Mouse (Mus musculus): ENCODE measurements around the gene Fancc. TPM values are rescaled to one million over a fixed set of nuclear protein-coding genes. Genes with fewer than 3 reads are reported as not detected.

Gene Fancc
- polyA plus RNA-seq, 1 experiment: 14.7 TPM

DNA sequence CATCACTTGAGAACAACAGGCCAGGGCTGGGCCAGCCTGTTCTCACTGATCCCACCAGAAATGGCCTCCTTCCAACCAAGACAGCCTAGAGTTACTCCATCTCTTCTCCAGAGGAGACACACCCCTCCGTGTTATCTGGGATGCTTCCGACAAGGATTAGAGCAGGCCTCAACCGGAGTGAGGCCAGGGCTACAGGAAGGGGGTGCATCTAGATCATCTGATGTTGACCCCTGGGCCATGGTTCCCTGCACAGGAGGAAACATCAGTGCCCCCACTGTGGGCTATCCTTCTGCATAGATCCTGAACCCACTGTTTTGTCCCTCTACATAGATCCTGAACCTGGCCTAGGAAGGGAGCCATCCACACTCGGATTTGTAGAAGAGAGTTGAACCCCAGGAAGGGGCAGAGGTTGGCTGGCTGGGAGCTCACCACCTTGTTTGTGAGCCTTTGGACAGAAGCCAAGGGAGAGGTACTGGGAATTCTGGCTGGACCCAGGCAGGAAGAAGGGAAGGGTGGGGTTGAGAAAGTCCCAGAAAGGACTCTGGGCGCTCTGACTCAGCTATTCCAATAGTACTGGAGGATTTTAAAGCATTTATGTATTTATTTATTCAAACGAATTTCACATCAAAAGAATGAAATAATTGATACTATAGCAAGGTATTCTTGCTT lies 192.8 kb downstream of the Fancc start:
- Histone ChIP-seq H3K36me3 (ENCODE audit: control insufficient read depth, insufficient read depth, low read length) (peaks cover 17% of the 10 kb centered on the region), H3K4me3 (ENCODE audit: control insufficient read depth, insufficient read depth, low read length) (no peak overlapping the region), H3K27ac (ENCODE audit: control insufficient read depth, insufficient read depth, low read length) (no peak overlapping the region), H3K4me1 (replicated peaks; ENCODE audit: control insufficient read depth, insufficient read depth, low read length) (peaks cover 10% of the 10 kb centered on the region), H3K27me3 (ENCODE audit: control insufficient read depth, insufficient read depth, low read length) (no peaks in the 10 kb centered on the region)
- WGBS: 91% methylated on average over 6 of the region's 6 CpGs
- DNase-seq: no peak
- TF ChIP-seq CTCF (IDR thresholded peaks at IDR 0.05; ENCODE audit: borderline replicate concordance, control insufficient read depth, extremely low read depth, insufficient read depth, low read length, poor library complexity) (no peak), POLR2A (IDR thresholded peaks at IDR 0.05; ENCODE audit: control insufficient read depth, extremely low read depth, insufficient read depth, low read length, poor library complexity) (no peak)

DNA sequence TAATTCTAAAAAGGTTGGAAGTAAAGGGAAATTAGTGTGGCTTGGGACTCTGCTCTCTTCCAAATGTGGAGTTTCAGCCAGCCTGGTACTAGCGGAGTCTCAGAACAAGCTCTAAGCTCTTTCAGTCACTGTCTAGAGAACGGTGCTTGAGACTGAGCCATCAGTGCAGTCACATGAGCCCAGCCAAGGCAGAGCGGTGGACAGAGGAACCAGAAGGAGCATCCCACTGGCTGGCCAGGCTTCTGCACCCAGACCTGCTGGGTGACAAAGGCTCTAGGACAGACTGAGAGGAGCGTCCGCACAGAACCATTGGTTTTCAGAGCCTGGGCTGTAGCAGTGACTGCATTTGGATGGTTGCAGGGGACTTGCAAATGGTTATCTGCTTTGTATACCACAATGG lies 194.7 kb downstream of the Fancc start:
- 98% methylated on average over 5 of the region's 5 CpGs for WGBS
- no peaks in the 10 kb centered on the region for H3K27me3 ChIP-seq (ENCODE audit: control insufficient read depth, insufficient read depth, low read length)
- peaks cover 23% of the 10 kb centered on the region for H3K36me3 ChIP-seq (ENCODE audit: control insufficient read depth, insufficient read depth, low read length)
- H3K4me3 ChIP-seq (ENCODE audit: control insufficient read depth, insufficient read depth, low read length): no peak overlapping the region
- TF ChIP-seq POLR2A (IDR thresholded peaks at IDR 0.05; ENCODE audit: control insufficient read depth, extremely low read depth, insufficient read depth, low read length, poor library complexity) (no peak), CTCF (IDR thresholded peaks at IDR 0.05; ENCODE audit: borderline replicate concordance, control insufficient read depth, extremely low read depth, insufficient read depth, low read length, poor library complexity) (no peak)
- H3K4me1 ChIP-seq (replicated peaks; ENCODE audit: control insufficient read depth, insufficient read depth, low read length): peaks cover 10% of the 10 kb centered on the region
- DNase-seq: no peak
- H3K27ac ChIP-seq (ENCODE audit: control insufficient read depth, insufficient read depth, low read length): no peak overlapping the region

DNA sequence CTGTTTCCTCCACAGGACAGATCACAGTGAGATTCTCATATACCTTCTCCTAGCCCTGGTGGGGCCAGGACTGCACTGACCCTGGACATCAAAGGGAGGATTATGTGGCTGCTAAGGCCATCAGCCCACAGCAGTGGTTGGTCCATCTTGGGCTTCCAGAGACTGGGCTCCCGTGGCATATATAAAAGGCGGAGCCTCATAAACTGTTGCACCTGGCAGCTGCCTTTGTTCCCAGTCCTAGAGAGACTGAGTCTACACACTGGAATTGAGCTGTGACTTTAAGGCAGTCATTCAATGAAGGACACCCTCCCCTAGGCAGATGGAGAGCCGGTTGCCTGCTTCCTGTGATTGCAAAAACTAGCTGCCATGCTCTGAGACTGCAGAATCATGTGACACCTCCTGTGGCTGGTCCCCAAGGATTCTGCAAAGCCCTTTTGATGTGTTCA lies 195.3 kb downstream of the Fancc start:
- TF ChIP-seq CTCF (IDR thresholded peaks at IDR 0.05; ENCODE audit: borderline replicate concordance, control insufficient read depth, extremely low read depth, insufficient read depth, low read length, poor library complexity) (no peak), POLR2A (IDR thresholded peaks at IDR 0.05; ENCODE audit: control insufficient read depth, extremely low read depth, insufficient read depth, low read length, poor library complexity) (no peak)
- peaks cover 5% of the 10 kb centered on the region for H3K4me1 ChIP-seq (replicated peaks; ENCODE audit: control insufficient read depth, insufficient read depth, low read length)
- DNase-seq: no peak
- H3K36me3 ChIP-seq (ENCODE audit: control insufficient read depth, insufficient read depth, low read length): peaks cover 23% of the 10 kb centered on the region
- 65% methylated on average over 3 of the region's 3 CpGs for WGBS
- no peaks in the 10 kb centered on the region for H3K27me3 ChIP-seq (ENCODE audit: control insufficient read depth, insufficient read depth, low read length)
- no peak overlapping the region for H3K27ac ChIP-seq (ENCODE audit: control insufficient read depth, insufficient read depth, low read length)
- H3K4me3 ChIP-seq (ENCODE audit: control insufficient read depth, insufficient read depth, low read length): no peak overlapping the region

DNA sequence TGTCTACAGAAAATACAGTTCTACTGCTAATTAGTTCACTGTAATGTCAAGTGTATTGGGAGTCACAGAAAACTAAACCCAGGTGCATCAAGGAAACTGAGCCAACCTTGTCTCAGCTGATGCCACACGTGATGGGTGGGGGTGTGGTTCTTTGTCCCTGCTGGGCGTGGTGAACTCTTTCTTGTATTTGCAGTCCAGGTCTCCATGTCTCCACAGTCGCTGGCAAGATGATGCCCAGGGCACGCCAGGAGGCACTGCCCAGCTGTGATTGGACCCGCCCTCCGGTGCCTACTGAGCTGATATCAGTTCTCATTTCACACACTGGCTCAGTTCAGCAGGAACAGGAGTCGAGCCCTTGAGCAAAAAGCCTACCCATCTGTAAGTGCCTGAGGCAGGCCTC lies 196.1 kb downstream of the Fancc start:
- DNase-seq: no peak
- no peak for TF ChIP-seq CTCF (IDR thresholded peaks at IDR 0.05; ENCODE audit: borderline replicate concordance, control insufficient read depth, extremely low read depth, insufficient read depth, low read length, poor library complexity)
- TF ChIP-seq POLR2A (IDR thresholded peaks at IDR 0.05; ENCODE audit: control insufficient read depth, extremely low read depth, insufficient read depth, low read length, poor library complexity): no peak
- no peaks in the 10 kb centered on the region for H3K4me1 ChIP-seq (replicated peaks; ENCODE audit: control insufficient read depth, insufficient read depth, low read length)
- H3K36me3 ChIP-seq (ENCODE audit: control insufficient read depth, insufficient read depth, low read length): peaks cover 23% of the 10 kb centered on the region
- no peaks in the 10 kb centered on the region for H3K27me3 ChIP-seq (ENCODE audit: control insufficient read depth, insufficient read depth, low read length)
- no peak overlapping the region for H3K4me3 ChIP-seq (ENCODE audit: control insufficient read depth, insufficient read depth, low read length)
- no peak overlapping the region for H3K27ac ChIP-seq (ENCODE audit: control insufficient read depth, insufficient read depth, low read length)
- 93% methylated on average over 7 of the region's 7 CpGs for WGBS

DNA sequence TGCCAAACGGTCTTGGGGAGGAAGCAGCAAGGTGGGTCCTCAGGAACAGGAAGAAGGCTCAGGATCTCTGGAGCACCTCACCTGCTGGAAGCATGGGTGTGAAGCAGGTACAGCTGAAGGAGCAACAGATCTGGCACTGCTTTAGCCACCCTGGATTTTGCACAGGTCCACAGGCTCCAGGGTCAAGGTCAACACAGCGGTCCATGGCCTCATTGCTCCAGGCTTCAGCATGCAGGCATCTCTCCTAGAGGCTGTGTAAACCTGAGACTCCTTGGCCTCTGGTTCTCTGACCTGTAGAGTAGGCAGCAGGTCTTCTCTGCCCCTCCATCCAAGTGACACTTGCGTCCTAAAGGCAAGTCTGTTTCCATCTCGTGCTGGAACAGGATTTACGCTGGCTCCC lies 198.1 kb downstream of the Fancc start:
- Histone ChIP-seq H3K36me3 (ENCODE audit: control insufficient read depth, insufficient read depth, low read length) (peaks cover 20% of the 10 kb centered on the region), H3K27me3 (ENCODE audit: control insufficient read depth, insufficient read depth, low read length) (no peaks in the 10 kb centered on the region), H3K4me1 (replicated peaks; ENCODE audit: control insufficient read depth, insufficient read depth, low read length) (peaks cover 4% of the 10 kb centered on the region; the same call in 1 of the 2 replicates), H3K27ac (ENCODE audit: control insufficient read depth, insufficient read depth, low read length) (no peak overlapping the region), H3K4me3 (ENCODE audit: control insufficient read depth, insufficient read depth, low read length) (no peak overlapping the region)
- no peak for DNase-seq
- 89% methylated on average over 5 of the region's 5 CpGs for WGBS
- TF ChIP-seq POLR2A (IDR thresholded peaks at IDR 0.05; ENCODE audit: control insufficient read depth, extremely low read depth, insufficient read depth, low read length, poor library complexity) (no peak), CTCF (IDR thresholded peaks at IDR 0.05; ENCODE audit: borderline replicate concordance, control insufficient read depth, extremely low read depth, insufficient read depth, low read length, poor library complexity) (no peak)

DNA sequence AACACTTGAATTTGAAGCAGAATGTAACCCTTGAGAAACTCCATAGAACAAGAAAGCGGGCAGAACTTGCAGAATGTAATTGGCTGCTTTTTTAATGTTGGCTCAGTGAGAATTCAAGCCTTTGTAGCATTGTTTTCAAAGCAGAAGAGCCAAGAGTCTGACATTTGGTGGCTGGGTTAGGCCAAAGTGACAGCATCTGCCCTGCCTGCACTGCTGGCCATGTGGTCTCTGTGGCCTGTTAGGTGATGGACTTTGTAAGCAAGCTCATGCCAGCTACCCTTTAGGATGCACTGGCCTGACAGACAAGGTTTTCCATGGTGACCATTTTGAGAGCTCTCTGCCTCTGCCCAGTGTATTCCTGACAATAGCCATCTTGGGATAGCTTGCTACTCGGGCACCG lies 199.1 kb downstream of the Fancc start:
- Histone ChIP-seq H3K4me3 (ENCODE audit: control insufficient read depth, insufficient read depth, low read length) (no peak overlapping the region), H3K27ac (ENCODE audit: control insufficient read depth, insufficient read depth, low read length) (no peak overlapping the region), H3K4me1 (replicated peaks; ENCODE audit: control insufficient read depth, insufficient read depth, low read length) (peaks cover 7% of the 10 kb centered on the region; the same call in 1 of the 2 replicates), H3K27me3 (ENCODE audit: control insufficient read depth, insufficient read depth, low read length) (no peaks in the 10 kb centered on the region), H3K36me3 (ENCODE audit: control insufficient read depth, insufficient read depth, low read length) (peaks cover 17% of the 10 kb centered on the region)
- DNase-seq: no peak
- TF ChIP-seq CTCF (IDR thresholded peaks at IDR 0.05; ENCODE audit: borderline replicate concordance, control insufficient read depth, extremely low read depth, insufficient read depth, low read length, poor library complexity) (no peak), POLR2A (IDR thresholded peaks at IDR 0.05; ENCODE audit: control insufficient read depth, extremely low read depth, insufficient read depth, low read length, poor library complexity) (no peak)
- WGBS: 99% methylated on average over 3 of the region's 3 CpGs
